Mouse (Mus musculus) heart, embryonic 11.5 days (tissue): ENCODE data around the gene Usp30. TPM values are rescaled to one million over a fixed set of nuclear protein-coding genes. Genes with fewer than 3 reads are reported as not detected.
A peak's percentile ranks its signal among the peaks of the same experiment; 100 is the strongest.

Experiments
- ATAC-seq: fragments of 200-750 bp; cut with Nextera tagmentation; replicated peaks from 2 replicates; pipeline ENCODE4 v1.8.0; 2017; ENCODE audit warnings: moderate library complexity; ENCODE audit not compliant: insufficient number of reproducible peaks, low FRiP score, low TSS enrichment
- H3K27ac ChIP-seq: fragments of 300-500 bp; sonication (generic); 2 replicates; pipeline ENCODE4 v1.5.1; 2014; ENCODE audit warnings: mild to moderate bottlenecking, low read depth, low read length
- H3K27me3 ChIP-seq: fragments of 300-500 bp; sonication (generic); 2 replicates; pipeline ENCODE4 v1.6.1; 2014; ENCODE audit warnings: mild to moderate bottlenecking, low read length, mixed read lengths; ENCODE audit not compliant: control insufficient read depth, insufficient read depth
- H3K36me3 ChIP-seq: fragments of 300-500 bp; sonication (generic); 2 replicates; pipeline ENCODE4 v1.6.1; 2014; ENCODE audit warnings: mild to moderate bottlenecking, low read length, moderate library complexity, mixed read lengths; ENCODE audit not compliant: control insufficient read depth, insufficient read depth
- H3K4me1 ChIP-seq: fragments of 300-500 bp; sonication (generic); 2 replicates; pipeline ENCODE4 v1.6.1; 2014; ENCODE audit warnings: low read length; ENCODE audit not compliant: control insufficient read depth, insufficient read depth
- H3K4me2 ChIP-seq: fragments of 300-500 bp; sonication (generic); 2 replicates; pipeline ENCODE4 v1.6.1; 2014; ENCODE audit warnings: mild to moderate bottlenecking, moderate library complexity
- H3K4me3 ChIP-seq: fragments of 300-500 bp; sonication (generic); 2 replicates; pipeline ENCODE4 v1.5.1; 2014; ENCODE audit warnings: low read depth, low read length
- H3K9ac ChIP-seq: fragments of 300-500 bp; sonication (generic); 2 replicates; pipeline ENCODE4 v1.6.1; 2014; ENCODE audit warnings: mild to moderate bottlenecking, low read depth, low read length, moderate library complexity
- H3K9me3 ChIP-seq: fragments of 300-500 bp; sonication (generic); replicated peaks from 2 replicates; pipeline ENCODE4 v1.6.1; 2016; ENCODE audit warnings: low read length; ENCODE audit not compliant: control insufficient read depth
- WGBS: fragments of 180-500 bp; shearing (Covaris S2); extraction: QIAGEN DNeasy Blood & Tissue Kit; methylation state at CpG from one replicate; pipeline ENCODE4 v1.1.7; 2014; ENCODE audit not compliant: insufficient replicate concordance; 5-methylcytosine and 5-hydroxymethylcytosine counted together
- polyA plus RNA-seq: library from polyadenylated mRNA; unstranded; fragments of >200 nt; fragmentation: Nextera tagmentation; extraction: Ambion mirVana; gene quantifications from 2 replicates; pipeline ENCODE4 v1.2.1, GENCODE M21; 2014

Usp30 gene
- polyA plus RNA-seq, 1 experiment from 2014 or later, result 8.2 TPM

DNA sequence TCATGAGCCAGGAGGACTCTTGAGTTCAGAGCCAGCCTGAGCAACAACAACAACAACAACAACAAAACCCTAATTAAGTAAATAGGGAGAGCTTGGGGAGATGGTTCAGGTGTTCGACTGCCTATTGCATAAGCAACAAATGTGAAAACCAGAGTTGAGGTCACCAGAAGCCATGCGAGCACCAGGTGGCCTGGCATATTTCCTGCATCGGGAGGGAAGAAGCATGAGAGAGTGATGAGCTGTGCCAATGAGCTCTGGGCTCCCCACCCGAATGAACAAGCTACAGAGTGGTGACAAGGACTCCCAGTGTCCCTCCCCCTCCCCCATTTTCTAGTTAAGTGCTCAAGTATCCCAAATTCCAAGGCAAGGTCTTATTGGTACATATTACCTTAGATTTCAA lies 36.6 kb downstream of the Usp30 start:
- Histone ChIP-seq H3K4me3 (no peak overlapping the region), H3K27ac (no peak overlapping the region), H3K9ac (no peak overlapping the region), H3K9me3 (no peaks in the 10 kb centered on the region), H3K4me1 (peaks cover 8% of the 10 kb centered on the region), H3K36me3 (peaks cover 13% of the 10 kb centered on the region), H3K27me3 (no peaks in the 10 kb centered on the region), H3K4me2 (no peak overlapping the region)
- no peak for ATAC-seq
- WGBS, result 82% methylated on average over 4 of the region's 4 CpGs

DNA sequence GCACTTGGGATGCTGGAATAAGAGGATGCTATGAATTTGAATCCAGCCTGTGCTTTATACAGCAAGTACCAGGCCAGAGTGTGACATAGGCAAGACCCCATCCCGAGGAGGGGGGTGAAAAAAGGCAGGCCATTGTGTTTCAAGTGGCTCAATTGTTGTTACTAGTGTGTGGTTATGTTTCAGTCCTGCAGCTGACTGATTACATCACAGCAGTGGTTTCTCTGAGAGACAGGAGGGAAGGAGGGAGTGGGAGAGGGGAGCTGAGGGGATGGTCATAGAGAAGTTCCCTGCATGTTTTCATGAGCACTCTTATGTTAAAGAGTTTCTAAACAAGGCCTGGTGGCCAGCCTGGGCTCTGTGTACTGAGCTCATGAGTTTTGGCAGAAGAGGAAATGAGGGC lies 37.5 kb downstream of the Usp30 start:
- 62% methylated on average over 1 of the region's 1 CpGs for WGBS
- Histone ChIP-seq H3K9me3 (no peaks in the 10 kb centered on the region), H3K27me3 (no peaks in the 10 kb centered on the region), H3K4me1 (peaks cover 8% of the 10 kb centered on the region), H3K36me3 (peaks cover 13% of the 10 kb centered on the region), H3K4me2 (no peak overlapping the region), H3K4me3 (no peak overlapping the region), H3K27ac (no peak overlapping the region), H3K9ac (no peak overlapping the region)
- ATAC-seq, result no peak

DNA sequence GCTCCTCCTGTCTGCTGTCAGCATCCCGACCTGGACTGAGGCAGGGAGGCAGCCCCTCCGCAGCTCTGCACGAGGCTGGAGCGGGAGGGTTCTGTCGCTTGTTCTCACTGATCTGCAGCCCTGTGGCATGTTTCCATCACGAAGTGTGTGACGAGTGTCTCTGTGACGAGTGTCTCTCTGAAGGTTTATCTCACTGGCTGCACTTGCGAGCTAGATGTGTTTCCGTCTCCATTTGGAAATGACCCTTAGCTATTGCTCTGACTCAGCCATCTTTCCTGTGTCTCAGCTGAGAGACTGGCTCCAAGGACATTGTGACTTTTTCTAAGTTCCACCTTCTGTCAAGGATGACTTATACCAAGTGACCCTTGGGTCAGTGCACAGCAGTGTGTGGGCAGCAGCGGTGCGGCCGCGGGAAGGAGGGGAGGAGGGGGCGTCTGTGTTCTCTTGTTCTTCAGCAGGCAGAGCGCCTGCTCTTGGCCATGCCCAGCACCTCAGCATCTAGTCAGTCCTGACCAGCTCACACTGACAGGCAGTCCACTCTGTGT lies 41.2 kb downstream of the Usp30 start:
- Histone ChIP-seq H3K9me3 (no peaks in the 10 kb centered on the region), H3K4me2 (no peak overlapping the region), H3K9ac (no peak overlapping the region), H3K27ac (no peak overlapping the region), H3K36me3 (peaks cover 38% of the 10 kb centered on the region), H3K27me3 (no peaks in the 10 kb centered on the region), H3K4me3 (no peak overlapping the region), H3K4me1 (no peaks in the 10 kb centered on the region; the same call in 1 of the 2 replicates)
- ATAC-seq, result no peak
- WGBS, result 70% methylated on average over 16 of the region's 16 CpGs

DNA sequence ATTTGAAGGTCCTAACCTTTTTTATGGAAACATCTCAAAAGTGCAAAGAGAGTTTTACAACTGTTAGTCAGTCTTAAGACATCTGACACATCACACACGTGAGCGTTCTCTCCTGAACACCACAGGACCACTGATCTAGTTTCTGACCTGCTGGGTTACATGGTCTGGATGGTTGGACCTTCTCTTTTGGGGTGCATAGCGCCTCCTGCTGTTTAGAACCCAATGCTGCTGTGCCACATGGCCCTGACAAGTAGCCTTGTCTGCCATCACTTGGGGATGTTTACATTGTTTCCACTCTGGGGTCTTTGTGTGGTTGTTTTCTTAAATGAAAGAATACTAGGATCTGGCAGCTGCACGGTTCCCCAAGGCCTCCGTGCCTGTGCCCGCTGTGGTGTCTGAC lies 48.1 kb downstream of the Usp30 start:
- Histone ChIP-seq H3K27me3 (no peaks in the 10 kb centered on the region), H3K9ac (no peak overlapping the region), H3K27ac (no peak overlapping the region), H3K4me1 (no peaks in the 10 kb centered on the region), H3K4me3 (no peak overlapping the region), H3K4me2 (no peak overlapping the region), H3K36me3 (peaks cover 27% of the 10 kb centered on the region), H3K9me3 (no peaks in the 10 kb centered on the region)
- ATAC-seq, result no peak
- 81% methylated on average over 6 of the region's 6 CpGs for WGBS

DNA sequence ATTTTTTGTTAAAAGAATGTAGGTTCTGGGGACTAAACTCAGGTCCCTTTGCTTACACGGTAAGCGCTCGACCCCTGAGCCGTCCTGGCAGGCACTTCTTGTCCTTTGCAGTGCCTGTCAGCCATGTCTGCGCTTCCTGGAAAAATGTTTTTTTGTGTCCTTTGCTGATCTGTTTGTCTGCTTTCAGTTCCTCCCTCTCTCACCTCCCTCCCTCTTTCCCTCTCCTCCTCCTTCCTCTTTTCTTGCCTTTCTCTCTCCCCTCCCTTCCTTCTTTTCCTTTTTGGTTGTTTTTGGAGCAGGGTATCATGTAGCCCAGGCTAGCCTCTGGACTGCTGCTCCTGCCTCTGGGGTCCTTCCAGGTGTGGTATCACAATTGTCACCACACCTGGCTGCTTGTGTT lies 49.8 kb downstream of the Usp30 start:
- Histone ChIP-seq H3K27me3 (no peaks in the 10 kb centered on the region), H3K36me3 (peaks cover 15% of the 10 kb centered on the region), H3K27ac (no peak overlapping the region), H3K4me3 (no peak overlapping the region), H3K9ac (no peak overlapping the region), H3K4me1 (no peaks in the 10 kb centered on the region), H3K9me3 (no peaks in the 10 kb centered on the region), H3K4me2 (no peak overlapping the region)
- 88% methylated on average over 5 of the region's 5 CpGs for WGBS
- no peak for ATAC-seq

DNA sequence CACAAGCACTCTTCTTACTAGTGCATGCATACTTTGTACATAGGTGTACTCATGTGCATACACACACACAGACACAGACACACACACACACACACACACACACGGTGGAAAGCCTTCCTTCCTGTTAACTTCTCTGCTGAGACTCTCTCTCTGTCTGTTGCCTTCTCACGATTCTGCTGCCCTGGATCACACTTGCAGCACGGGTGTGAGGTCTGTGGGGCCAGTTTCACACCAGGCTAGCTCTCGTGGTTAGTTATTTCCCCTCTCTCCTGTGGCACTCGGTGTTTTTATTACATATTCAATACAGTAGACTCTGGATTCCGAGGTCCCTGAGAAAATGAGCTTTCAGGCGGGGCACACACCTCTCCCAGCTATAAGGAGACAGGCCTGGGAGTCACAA lies 51.3 kb downstream of the Usp30 start:
- Histone ChIP-seq H3K9me3 (no peaks in the 10 kb centered on the region), H3K27ac (no peak overlapping the region), H3K4me2 (no peak overlapping the region), H3K27me3 (no peaks in the 10 kb centered on the region), H3K4me1 (no peaks in the 10 kb centered on the region), H3K9ac (no peak overlapping the region), H3K4me3 (no peak overlapping the region), H3K36me3 (peaks cover 17% of the 10 kb centered on the region)
- 84% methylated on average over 7 of the region's 7 CpGs for WGBS
- ATAC-seq, result no peak

DNA sequence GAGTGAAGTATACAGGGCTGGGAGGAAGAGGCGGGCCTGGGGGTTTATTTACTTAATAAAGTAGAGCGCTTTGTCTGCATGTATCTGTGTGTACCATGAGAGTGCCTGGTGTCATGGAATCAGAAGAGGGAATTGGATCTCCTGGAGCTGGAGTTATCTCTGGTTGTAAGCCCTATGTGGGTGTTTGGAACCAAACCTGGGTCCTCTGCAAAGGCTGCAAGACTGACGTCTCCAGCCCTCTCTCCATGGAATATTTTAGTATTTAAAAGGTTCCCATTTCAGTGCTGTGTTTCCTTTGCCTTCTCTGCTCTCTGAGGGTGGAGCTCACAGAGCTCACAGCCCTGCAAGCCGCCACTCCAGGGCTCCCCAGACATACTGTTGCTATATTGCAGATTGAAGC lies 54.5 kb downstream of the Usp30 start:
- H3K27ac ChIP-seq, result no peak overlapping the region
- no peaks in the 10 kb centered on the region for H3K27me3 ChIP-seq
- no peak overlapping the region for H3K4me3 ChIP-seq
- H3K9ac ChIP-seq, result no peak overlapping the region
- H3K9me3 ChIP-seq, result no peaks in the 10 kb centered on the region
- ATAC-seq, result no peak
- no peaks in the 10 kb centered on the region for H3K4me1 ChIP-seq
- no peak overlapping the region for H3K4me2 ChIP-seq
- 78% methylated on average over 4 of the region's 4 CpGs for WGBS
- H3K36me3 ChIP-seq, result peaks cover 22% of the 10 kb centered on the region

DNA sequence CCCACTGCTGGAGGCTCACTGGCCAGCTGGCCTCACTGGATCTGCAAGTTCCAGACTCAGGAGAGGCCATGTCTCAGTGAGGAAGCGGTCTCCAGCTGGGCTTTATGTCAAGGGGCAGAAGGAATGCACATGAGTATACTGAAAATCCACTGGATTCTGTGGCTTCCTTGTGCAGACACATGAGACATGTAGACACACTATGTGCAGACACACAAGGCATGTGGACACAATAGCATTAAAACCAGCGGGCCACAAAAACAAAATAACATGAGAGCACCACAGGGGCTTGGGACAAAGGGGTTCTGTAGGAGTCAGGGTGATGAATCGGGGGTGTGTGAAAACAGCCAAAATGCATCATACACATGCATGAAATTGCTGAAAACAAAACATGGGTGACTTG lies 60.7 kb downstream of the Usp30 start:
- no peaks in the 10 kb centered on the region for H3K27me3 ChIP-seq
- no peak overlapping the region for H3K4me3 ChIP-seq
- H3K9me3 ChIP-seq, result no peaks in the 10 kb centered on the region
- H3K4me2 ChIP-seq, result no peak overlapping the region
- H3K36me3 ChIP-seq, result peaks cover 13% of the 10 kb centered on the region
- H3K27ac ChIP-seq, result no peak overlapping the region
- peaks cover 6% of the 10 kb centered on the region; the same call in 1 of the 2 replicates for H3K4me1 ChIP-seq
- WGBS, result 92% methylated on average over 3 of the region's 3 CpGs
- no peak for ATAC-seq
- no peak overlapping the region for H3K9ac ChIP-seq

DNA sequence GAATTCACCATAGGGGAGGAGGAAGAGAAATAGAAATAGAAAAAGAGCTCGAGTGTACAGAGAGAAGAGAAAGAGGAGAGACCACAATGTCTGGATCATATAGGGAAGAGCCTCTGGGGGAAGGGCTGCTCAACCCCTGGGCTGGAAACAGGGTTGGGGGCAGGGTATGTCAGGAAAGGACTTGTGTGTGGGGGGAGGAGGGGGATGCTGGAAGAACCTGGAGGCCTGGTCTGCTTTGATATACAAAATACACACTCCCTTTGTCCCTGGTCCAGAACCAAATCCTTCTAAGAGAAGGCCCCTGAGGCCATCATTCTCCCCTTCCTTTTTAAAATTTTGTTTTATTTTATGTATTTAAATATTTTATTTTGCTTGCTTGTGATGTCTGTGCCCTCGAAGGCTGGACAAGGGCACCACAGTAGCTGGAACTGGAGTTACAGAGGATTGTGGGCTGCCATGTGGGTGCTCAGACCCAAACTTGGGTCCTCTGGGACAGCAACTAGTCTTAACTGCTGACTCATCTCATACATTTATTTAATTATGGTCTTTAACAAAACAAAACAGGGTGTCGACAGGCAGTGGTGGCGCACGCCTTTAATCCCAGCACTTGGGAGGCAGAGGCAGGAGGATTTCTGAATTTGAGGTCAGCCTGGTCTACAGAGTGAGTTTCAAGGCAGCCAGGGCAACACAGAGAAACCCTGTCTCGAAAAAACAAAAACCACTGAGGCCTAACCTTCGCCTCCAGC lies 61.4 kb downstream of the Usp30 start:
- ATAC-seq, result no peak
- Histone ChIP-seq H3K9me3 (no peaks in the 10 kb centered on the region), H3K4me3 (peak overlapping the region; percentile 72), H3K4me2 (peak overlapping the region; percentile 97), H3K36me3 (peaks cover 9% of the 10 kb centered on the region), H3K4me1 (peaks cover 10% of the 10 kb centered on the region), H3K9ac (peak overlapping the region; percentile 78), H3K27ac (no peak overlapping the region), H3K27me3 (no peaks in the 10 kb centered on the region)
- WGBS, result 83% methylated on average over 7 of the region's 7 CpGs
